Mouse (Mus musculus): ENCODE data around the gene Fn3k.

Gene Fn3k

DNA sequence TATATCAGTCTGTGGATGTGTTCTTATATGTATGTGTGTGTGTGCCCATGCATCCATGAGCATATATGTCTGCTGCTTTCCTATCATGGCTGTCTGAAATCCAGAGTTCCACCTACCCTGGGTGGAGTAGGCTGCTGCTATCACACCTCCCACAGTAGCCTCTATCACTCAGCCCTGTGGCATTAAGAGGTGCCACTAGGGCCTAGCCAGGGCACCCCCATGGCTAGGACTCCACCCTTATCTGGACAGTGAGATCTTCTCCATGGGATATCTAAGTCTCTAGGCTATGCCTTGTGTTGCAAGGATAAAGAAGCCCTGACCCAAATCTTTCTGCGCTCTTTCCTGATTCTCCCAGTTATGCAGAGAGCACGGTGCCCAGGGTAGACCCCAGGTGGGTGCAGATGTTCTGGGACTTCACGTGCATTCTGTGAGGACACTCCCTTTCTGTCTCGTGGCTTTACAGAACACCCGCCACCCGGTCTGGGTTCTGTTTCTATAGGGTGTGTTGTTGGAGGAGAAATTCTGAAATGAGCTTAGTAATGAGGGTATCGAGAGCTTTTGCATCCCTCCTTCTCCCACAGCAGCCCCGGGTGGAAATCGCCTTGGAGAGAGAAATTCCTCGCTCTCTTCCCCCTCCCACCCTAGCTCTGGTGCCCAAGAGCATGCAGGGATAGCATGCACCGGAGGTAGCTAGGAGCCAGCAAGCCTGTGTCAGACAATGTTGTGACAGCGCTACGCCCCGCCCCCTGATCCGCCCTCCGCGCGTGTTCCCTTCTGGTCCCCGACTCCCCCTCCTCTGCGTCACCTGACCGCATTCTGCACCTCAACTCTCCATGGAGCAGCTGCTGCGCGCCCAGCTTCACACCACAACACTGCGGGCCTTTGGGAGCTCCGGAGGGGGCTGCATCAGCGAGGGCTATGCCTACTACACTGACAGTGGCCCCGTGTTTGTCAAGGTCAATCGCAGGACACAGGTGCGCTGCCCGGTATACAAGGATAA is at the start of gene Fn3k:
Fn3k (plus strand) TSS at position 758 of the 1,000 bp plus-strand sequence.
- peak; percentile 80 for DNase-seq (ENCODE audit: low spot score)

DNA sequence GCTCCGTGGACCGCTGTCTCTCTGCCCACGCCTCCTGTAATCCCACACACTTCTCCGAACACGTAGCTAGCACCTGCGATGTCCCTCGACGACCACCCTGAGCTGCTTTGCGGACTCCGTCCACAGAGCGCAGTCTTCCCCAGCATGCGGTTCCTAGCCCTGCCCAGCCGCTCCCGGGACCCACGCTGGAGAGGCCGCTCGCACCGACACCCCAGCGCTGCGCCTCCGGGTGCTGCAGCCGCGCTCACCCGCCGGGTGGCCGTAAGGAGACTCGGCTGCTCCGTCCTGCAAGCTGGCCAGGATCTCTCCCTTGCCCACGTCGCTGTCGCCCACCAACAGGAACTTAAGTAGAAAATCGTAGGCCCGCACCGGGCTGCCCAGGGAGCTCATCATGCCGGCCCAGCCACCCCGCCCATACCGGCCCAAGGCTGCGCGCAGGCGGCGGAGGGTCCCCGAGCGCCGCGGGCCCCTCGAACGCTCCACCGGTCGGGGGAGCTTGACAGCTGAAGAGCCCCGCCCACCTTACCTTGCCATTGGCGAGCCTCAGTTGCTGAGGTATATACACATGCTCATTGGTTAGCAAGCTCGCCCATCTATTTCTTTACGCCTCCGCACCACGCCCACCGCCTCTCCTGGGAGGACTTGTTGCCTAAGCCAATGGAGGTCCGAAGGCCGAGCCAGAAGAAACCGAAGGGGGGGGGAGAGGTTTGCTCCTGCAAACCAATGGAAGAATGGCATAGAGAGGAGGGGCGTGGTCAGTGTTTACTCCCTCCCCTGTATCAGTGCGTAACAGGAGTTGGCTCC is 46.8 kb upstream of the Fn3k start, which contains the start of gene Rab40b:
Rab40b (minus strand) TSS at position 502 of the 804 bp plus-strand sequence.
- DNase-seq (ENCODE audit: low spot score) = peak; percentile 87

DNA sequence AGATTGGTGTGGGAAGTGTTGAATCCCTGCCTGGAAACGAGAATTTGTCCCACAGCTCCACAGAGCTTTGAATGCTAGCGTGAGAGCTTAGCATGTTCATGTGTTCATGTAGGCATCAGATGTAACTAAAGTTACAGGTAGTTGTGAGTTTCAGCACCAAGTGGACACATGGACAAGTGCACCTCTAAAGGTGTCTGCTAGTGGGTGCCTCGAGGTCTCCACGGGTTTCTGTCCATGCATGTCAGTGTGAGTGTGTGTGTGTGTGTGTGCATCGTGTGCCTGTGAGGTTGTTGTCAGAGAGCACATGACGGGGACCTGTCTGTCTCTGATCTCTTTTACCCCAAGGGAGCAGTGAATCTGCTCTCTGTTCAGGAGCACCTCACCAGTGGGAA is 46.2 kb upstream of the Fn3k start:
- no peak for DNase-seq (ENCODE audit: low spot score)

GRCm38 (mm10) chr11:121390793-121391192 is 43.9 kb upstream of the Fn3k start:
- no peak for DNase-seq (ENCODE audit: low spot score)

DNA sequence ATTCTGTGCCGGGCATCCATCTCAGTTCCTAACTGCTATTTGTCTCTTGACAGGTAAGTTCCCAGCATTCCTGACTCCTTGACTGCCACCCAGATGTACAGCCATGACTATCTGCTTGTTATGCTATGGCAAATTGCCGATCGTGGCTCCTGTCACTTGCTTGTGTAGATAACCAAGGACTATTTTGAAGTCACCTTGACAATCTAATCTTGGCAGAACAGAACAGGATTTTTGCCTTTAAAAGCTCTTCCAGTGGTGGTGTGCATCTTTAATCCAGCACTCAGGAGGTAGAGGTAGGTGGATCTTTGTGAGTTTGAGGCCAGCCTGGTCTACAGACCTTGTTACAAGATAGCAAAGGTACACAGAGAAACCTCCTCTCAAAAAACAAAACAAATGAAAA is 42.3 kb upstream of the Fn3k start:
- no peak for DNase-seq (ENCODE audit: low spot score)

DNA sequence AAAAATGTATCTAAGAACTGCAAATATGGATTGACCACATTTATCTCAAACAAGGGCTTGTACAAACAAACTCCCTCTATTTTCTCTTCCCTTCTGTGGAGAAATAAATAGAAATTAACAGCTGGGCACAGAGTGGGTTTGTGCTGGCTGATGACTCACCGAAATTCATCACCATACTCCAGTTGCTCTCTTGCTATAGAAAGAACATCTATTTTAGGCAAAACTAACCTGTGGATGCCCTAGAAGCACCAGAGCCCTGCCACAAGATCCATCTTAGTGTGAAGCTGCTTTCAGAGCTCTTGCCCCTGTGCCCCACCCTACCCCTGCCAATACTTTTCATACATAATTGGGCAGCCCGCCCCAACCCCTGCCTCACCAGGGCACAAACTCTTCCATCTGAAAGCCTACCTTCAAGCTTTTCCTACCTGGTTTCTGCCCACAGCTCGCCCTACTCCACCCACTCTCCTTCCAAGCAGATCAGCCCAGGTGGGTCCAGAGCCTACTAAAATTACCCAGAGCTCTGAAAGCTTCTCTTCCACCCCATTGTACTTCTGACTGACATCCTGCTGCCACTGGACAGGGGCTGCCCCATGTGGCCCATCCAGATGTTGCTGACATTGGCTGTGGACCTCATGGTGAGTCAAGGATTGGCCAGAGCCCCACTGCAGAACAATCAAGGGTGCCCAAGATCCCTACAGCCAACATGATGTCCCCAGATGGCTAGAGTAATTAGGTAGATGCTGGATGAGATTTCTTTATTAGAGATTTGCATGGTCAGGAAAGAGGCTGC is 27.2 kb upstream of the Fn3k start:
- DNase-seq (ENCODE audit: low spot score) = no peak

DNA sequence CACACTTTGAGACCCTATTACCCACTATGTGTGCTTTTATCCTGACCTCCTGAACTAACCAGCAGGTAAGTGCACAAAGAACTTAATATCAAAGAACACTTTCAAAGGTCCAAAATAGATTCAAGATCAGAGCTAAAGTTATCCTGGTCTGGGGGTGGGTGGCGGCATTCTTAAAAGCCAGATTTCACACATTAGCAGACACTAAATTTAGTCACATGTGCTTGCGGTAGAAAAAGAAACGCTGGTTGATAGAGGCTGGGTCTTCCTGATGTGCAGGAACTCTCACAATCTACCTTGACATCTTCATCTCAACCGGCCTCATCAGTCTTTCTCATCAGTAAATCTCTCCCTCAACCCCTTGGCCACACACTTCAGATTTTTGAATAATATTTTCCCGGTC is 20.0 kb upstream of the Fn3k start:
- no peak for DNase-seq (ENCODE audit: low spot score)

DNA sequence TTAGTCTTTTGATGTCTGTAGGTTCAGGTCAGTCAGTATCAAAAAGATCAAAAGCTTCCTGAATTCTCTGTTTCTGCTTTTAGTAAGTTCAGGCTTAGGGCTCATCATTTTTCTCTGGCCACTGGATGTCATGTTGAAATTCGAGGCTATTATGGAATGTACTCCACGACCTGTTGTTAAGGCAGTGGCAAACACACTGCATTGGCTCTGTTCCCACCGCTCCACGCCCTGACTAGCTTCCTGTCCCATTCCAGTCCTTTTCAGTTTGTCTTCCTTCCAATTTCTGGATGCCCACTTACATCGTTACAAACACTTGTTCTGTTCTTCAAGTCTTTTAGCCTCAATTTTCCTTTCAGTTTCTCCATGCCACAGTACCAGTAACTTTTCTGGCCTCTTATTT is 19.4 kb upstream of the Fn3k start:
- DNase-seq (ENCODE audit: low spot score) = no peak

GRCm38 (mm10) chr11:121417971-121418370 is 16.7 kb upstream of the Fn3k start:
- DNase-seq (ENCODE audit: low spot score) = no peak

GRCm38 (mm10) chr11:121418932-121419331 is 15.8 kb upstream of the Fn3k start:
- no peak for DNase-seq (ENCODE audit: low spot score)

- DNase-seq (ENCODE audit: low spot score) = no peak
Measured at GRCm38 (mm10) chr11:121420379-121420778, 14.3 kb upstream of the Fn3k start.

DNA sequence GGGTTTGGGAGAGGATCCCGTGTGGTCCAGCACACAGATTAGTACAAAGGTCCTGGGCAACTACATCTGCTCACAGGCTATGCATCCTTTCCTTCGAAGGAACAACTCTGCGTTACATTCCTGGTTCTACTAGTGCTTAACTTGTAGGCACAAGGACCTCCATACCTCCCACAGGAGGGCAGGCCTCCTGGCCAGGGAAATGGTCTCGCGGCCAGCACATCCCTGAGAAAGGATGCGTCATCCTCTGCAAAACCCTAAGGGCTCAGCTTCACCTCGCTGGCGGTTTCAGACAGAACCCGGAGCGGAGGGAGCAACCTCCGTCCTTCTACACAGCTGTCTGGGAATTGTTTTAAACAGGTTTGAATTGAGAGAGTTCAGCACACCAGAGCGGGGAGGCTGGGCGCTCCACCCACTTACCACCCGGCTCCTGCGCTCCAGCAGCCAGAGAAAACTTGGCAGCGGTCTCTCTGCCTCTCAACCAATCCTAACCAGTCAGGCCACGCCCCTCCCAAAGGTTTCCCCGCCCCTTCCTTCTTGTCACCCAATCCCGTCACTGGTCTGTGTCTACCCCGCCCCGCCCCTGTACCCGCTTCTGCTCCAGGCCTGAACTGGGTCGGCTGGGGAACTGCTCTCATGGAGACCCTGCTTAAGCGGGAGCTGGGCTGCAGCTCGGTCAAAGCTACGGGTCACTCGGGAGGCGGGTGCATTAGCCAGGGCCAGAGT is 13.7 kb upstream of the Fn3k start, which contains the start of gene Fn3krp:
Fn3krp (plus strand) TSS at position 572 of the 723 bp plus-strand sequence.
- DNase-seq (ENCODE audit: low spot score) = peak; percentile 99

DNA sequence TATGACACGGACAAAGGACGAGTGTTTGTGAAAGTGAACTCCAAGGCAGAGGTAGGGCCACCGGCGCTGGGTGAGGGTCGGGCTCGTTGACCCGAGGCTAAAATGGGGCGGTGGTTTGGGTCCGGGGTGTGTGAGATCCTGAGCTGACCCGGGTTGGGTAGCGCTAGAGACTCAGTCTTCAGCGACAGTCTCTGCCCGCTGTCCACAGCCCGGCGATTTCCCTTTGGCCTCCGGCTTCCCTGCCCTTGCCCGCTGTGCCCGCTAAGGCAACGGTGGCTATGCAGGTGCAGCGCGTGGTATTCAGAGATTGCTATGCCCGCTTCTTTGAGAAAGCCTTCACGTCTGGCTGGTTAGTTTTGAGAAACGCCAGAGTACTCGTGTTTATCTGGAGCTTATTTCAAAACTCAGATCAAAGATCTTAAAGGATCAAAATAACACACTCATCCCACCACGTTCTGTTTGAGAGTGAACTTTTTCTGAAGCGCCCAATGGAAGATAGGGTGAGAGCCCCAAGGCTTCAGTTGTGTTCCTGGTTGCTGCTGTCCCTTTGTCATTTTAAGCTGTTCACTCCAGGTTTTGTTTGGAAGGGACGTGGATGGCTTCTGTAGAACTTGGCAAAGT is 13.1 kb upstream of the Fn3k start:
- no peak for DNase-seq (ENCODE audit: low spot score)

DNA sequence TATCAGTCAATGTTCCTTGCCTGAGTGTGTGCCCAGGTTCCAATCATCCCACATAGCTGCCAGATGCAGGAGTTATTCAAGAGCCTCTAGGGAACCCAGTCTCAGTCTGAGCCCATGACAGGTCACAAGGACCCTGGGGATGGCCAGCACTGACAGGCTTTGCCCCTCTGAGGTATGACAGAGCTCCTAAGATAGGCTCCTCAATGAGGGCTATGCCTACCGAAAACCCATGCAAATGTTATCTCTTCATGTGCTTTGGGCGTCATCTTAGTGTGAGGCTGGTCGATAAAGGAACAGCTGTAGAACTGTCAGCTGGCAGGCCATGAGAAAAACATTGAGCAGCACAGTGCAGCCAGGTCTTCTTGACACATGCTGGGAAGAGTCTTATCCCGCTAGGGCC is 1.3 kb upstream of the Fn3k start:
- DNase-seq (ENCODE audit: low spot score) = no peak

DNA sequence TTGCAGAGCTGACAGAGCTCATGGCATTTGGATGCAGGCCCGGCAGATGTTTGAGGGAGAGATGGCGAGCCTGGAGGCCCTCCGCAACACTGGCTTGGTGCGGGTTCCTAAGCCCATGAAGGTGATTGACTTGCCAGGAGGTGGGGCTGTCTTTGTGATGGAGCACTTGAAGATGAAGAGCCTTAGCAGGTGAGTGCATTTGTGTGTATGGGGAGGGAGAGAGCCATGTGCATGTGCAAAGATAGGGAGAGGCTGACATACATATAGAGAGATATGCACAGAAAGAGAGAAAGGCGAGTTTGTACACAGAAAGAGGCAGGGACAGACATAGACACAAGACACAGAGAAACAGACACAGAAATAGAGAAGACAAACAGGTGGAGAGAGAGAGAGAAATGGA is 2.5 kb downstream of the Fn3k start:
- DNase-seq (ENCODE audit: low spot score) = no peak

DNA sequence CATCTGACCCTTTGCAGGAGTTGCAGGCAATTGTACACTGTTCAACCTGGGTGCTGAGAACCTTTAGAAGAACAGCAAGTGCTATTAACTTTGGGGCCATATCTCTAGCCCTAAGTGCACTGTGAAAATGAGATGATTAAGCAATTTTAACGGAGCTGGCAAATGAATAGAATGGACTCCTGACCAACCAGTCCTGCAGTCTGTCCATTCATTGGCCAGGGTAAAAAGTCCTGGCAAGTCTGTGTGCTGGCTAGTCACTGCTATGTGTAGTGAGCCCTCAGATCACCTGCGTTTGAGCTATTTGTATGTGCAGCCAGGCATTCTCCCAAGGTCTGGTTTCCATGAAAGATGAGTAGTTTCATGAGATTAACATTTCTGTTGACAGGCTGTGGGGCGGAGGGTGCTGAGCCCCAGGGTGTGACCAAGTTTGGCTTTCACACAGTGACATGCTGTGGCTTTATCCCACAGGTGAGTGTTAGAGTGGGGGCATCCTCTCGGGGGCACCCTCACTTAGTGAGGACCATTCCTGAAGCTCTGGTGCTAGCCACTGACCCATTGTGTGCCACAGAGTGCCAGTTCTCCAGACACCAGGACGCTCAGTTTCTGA is 5.1 kb downstream of the Fn3k start:
- DNase-seq (ENCODE audit: low spot score) = no peak

- no peak for DNase-seq (ENCODE audit: low spot score)
Measured at GRCm38 (mm10) chr11:121441653-121442052, 6.9 kb downstream of the Fn3k start.

DNA sequence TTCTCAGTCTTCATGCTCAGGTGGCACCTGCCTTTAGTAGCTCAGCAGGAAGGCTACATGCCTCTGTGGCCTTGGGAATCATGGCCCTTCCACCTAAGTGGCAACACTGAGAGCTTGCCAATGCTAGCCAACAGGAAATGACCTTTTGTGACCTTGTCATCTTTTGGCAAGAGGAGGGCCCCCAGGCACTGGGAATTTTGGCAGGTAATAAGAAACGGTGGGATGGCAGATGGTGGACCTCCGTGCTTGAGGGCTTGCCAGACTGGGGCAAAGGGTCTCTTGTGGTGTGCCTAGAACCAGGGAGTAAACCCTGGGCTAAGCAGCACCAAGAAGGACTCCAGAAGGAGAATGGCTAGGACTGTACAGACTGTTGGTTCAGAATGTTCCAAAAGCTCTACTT is 7.4 kb downstream of the Fn3k start:
- no peak for DNase-seq (ENCODE audit: low spot score)

DNA sequence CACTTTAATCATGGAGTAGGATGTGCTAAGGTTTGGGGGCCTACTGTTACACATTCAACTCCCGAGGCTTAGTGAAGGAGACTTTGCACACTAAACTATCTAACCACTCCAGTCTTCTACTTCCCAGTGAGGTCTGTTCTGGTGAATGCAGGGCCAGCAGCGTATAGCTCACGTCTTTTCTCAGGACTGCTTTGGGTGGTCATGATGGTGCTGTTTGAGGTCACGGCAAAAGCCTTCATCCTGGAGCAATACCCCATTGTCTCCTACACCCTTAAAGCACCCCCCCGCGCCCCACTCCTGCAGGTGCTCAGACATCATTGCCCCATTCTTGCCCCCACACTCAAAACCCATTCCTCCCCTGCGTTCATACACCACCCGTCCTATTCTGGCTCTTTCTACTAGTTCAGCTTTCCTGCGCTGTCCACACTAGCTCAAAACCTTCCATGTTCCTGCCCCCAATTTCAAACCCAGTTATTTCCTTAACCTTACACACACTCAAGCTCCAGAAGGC is 16.6 kb downstream of the Fn3k start:
- no peak for DNase-seq (ENCODE audit: low spot score)

Data from ovary, postnatal 36 days (tissue).